Mouse (Mus musculus): ENCODE measurements around the gene Fam131a. TPM values are rescaled to one million over a fixed set of nuclear protein-coding genes. Genes with fewer than 3 reads are reported as not detected.
"Not testable (repeated sequence)": the region's sequence is repeated elsewhere in the genome, so short reads cannot be mapped to it uniquely, and the experiment has no call there.

Fam131a gene
- polyA plus RNA-seq (2012; rRNA removed), result 53.5 and 74.8 TPM in 2 replicates

DNA sequence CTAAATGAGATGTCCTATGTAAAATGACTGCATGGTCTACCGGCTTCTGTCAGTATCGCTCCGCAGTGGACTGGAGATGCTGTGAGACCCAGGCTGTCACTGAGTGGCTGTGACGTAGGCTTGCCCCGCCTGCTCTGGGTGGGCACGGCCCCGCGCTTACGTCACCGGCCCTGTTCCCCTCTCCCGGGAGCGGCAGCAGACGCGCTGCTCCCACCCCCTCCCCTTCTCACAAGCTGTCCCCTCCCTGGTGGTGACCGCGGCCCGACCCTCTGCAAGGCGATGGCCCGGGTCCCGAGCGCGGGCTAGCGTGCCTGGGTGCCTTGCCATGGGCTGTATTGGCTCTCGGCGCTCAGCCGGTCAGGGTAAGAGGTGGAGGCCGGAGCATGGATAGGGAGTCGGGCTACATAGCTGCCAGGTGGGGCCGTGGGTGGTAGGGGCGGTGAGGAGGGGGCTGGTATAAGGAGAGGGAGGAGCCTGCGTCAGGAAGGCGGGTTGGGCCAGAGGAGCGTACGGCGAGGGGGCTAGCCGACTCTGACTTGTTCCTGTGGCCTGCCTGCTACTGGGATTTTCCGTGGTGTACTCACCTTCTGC is at the start of gene Fam131a:
Fam131a (plus strand) TSS at position 131 of the 591 bp plus-strand sequence.
- DNase-seq (ENCODE audit: low read depth), result peak; percentile 98
- TF ChIP-seq POLR2A (IDR thresholded peaks at IDR 0.05; ENCODE audit: borderline replicate concordance, extremely low read depth, insufficient read depth, insufficient read length, poor library complexity, severe bottlenecking) (no peak; the same call in 1 of the 2 replicates), CTCF (IDR thresholded peaks at IDR 0.05; ENCODE audit: borderline replicate concordance, extremely low read depth, insufficient read depth, insufficient read length) (no peak)

DNA sequence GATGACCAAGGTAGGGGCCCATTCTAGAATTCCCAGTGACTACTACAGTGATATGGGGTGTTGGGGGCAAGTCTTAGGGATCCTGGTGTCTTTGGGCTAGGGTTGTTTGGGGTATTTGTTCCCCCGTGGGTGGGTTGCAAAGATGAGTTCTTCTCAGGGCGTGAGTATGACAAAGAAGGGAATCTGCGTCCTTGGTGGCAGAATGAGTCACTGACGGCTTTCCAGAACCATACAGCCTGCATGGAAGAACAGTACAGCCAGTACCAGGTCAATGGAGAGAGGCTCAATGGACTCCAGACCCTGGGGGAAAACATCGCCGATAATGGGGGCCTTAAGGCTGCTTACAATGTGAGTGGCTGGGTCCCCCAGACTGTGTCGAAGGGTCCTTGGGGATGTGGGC is 49.1 kb upstream of the Fam131a start:
- DNase-seq (ENCODE audit: low read depth), result no peak
- TF ChIP-seq CTCF (IDR thresholded peaks at IDR 0.05; ENCODE audit: borderline replicate concordance, extremely low read depth, insufficient read depth, insufficient read length) (no peak), POLR2A (IDR thresholded peaks at IDR 0.05; ENCODE audit: borderline replicate concordance, extremely low read depth, insufficient read depth, insufficient read length, poor library complexity, severe bottlenecking) (no peak)

DNA sequence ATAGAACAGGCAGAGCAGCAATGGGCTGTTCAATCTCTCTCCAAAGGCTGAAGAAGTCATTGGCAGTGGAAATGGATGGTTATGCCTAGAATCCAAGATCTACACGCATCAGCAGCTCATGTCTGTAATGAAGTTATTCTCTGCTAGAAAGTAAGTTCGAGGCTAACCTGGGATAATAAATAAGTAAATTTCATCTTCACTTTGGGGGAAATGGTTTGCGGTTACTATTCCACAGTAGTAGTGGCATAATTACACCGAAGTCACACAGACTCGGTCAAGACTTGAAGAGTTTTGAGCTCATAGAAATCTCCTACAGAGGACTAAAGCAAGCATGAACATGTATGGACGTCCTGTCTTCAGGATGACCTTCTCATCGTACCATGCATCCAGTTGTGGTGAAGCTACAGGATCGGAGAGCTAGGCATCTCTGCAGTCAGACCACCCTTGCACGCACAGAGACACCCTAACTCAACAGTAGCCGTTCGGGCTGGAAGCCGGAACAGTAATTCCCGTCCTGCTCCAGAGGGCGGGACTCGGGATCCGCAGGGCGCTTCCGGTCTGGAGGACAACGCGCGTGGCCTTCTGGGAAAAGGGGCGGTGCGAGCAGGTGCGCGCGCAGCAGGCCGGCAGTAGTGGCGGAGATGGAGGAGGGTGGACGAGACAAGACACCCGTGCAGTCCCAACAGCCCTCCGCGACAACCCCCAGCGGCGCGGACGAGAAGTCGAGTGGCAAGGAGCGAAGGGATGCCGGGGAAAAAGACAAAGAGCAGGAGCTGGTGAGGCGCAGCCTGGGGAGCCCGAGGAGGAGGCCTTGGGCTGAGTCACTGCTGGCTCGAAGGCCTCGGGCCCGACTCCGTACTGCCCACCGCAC is 41.7 kb upstream of the Fam131a start, which contains the start of gene Psmd2:
Psmd2 (plus strand) TSS at position 577 of the 871 bp plus-strand sequence.
- DNase-seq (ENCODE audit: low read depth), result peak; percentile 98
- no peak for TF ChIP-seq CTCF (IDR thresholded peaks at IDR 0.05; ENCODE audit: borderline replicate concordance, extremely low read depth, insufficient read depth, insufficient read length)
- peak; percentile 63; the same call in 1 of the 2 replicates for TF ChIP-seq POLR2A (IDR thresholded peaks at IDR 0.05; ENCODE audit: borderline replicate concordance, extremely low read depth, insufficient read depth, insufficient read length, poor library complexity, severe bottlenecking)

DNA sequence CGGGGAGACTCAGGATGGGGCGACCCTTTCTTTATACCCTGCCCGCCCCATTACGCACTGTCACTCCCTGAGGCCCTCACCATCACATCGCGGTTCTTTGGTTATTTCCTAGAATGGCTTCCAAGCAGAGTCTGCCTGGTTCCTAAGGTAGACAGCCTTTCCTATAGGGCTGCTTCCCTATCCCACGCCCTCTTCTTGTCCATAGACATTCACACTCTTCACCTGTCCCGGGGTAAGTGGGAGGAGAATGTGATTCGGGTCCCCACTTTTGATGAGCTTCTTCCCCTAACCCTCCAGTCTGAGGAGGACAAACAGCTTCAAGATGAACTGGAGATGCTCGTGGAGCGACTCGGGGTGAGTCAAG is 41.1 kb upstream of the Fam131a start:
- no peak for DNase-seq (ENCODE audit: low read depth)
- TF ChIP-seq CTCF (IDR thresholded peaks at IDR 0.05; ENCODE audit: borderline replicate concordance, extremely low read depth, insufficient read depth, insufficient read length), result no peak
- TF ChIP-seq POLR2A (IDR thresholded peaks at IDR 0.05; ENCODE audit: borderline replicate concordance, extremely low read depth, insufficient read depth, insufficient read length, poor library complexity, severe bottlenecking), result no peak

DNA sequence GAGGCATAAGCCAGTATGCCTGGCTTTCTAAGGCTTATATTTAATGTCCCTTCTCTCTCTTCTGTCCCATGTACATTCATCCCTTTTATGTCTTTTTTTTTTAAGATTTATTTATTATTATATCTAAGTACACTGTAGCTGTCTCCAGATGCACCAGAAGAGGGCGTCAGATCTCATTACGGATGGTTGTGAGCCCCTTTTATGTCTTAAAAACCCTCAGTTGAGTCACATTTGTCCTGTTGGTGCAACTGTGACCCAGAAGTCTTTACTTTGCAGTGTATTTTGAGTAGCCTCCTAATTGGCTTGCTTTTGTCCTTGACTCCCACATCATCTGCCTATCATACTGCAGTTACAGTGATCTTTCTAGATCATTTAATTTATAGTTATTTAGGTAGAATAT is 39.7 kb upstream of the Fam131a start:
- TF ChIP-seq POLR2A (IDR thresholded peaks at IDR 0.05; ENCODE audit: borderline replicate concordance, extremely low read depth, insufficient read depth, insufficient read length, poor library complexity, severe bottlenecking) (no peak), CTCF (IDR thresholded peaks at IDR 0.05; ENCODE audit: borderline replicate concordance, extremely low read depth, insufficient read depth, insufficient read length) (no peak)
- no peak for DNase-seq (ENCODE audit: low read depth)

DNA sequence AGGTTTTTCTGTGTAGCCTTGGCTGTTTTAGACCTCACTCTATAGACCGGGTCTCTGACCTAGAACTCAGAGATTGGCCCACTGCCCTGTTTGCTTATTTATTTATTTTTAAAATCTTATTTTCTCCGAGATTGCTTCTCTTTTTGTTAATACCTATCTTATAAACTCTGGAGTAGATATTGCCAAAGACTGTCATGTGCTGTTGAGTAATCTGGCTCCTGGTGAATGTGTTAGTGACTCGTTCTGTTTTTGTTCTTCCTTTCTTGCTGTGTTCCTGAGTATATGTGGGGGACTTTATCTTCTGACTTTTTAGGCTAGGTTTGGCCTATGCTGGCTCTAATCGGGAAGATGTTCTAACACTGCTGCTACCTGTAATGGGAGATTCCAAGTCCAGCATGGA is 35.4 kb upstream of the Fam131a start:
- TF ChIP-seq CTCF (IDR thresholded peaks at IDR 0.05; ENCODE audit: borderline replicate concordance, extremely low read depth, insufficient read depth, insufficient read length), result no peak
- no peak for TF ChIP-seq POLR2A (IDR thresholded peaks at IDR 0.05; ENCODE audit: borderline replicate concordance, extremely low read depth, insufficient read depth, insufficient read length, poor library complexity, severe bottlenecking)
- no peak for DNase-seq (ENCODE audit: low read depth)

DNA sequence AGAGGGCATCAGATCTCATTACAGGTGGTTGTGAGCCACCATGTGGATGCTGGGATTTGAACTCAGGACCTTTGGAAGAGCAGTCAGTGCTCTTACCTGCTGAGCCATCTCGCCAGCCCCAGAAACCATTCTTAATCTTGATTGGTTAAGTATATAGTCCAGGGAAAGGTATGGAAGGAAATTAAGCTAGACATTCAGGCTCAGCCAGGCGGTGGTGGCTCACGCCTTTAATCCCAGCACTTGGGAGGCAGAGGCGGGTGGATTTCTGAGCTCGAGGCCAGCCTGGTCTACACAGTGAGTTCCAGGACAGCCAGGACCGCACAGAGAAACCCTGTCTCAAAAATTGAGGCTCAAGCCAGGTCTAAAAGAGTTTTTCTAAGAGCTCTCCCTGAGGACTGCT is 25.0 kb upstream of the Fam131a start, which contains the start of gene Eif4g1:
Eif4g1 (plus strand) TSS at position 301 of the 400 bp plus-strand sequence.
- not testable (repeated sequence) for DNase-seq (ENCODE audit: low read depth)

DNA sequence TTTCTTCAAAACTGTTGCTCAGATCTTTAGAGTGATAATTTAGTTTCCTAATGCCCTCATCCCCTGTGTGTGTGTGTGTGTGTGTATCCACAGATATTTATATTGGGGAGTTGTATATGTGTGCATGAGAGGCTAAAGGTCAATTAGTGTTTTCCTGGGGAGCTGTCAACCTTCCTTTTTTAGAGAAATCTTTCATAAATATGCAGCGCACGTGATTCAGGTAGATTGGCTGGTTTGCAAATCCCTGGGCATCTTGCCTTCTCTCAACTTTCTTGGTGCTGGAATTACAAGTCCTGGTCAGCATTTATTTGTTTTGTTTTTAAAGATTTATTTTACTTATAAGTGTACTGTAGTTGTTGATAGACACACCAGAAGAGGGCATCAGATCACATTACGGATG is 22.8 kb upstream of the Fam131a start:
- no peak for TF ChIP-seq CTCF (IDR thresholded peaks at IDR 0.05; ENCODE audit: borderline replicate concordance, extremely low read depth, insufficient read depth, insufficient read length)
- TF ChIP-seq POLR2A (IDR thresholded peaks at IDR 0.05; ENCODE audit: borderline replicate concordance, extremely low read depth, insufficient read depth, insufficient read length, poor library complexity, severe bottlenecking), result no peak
- no peak for DNase-seq (ENCODE audit: low read depth)

DNA sequence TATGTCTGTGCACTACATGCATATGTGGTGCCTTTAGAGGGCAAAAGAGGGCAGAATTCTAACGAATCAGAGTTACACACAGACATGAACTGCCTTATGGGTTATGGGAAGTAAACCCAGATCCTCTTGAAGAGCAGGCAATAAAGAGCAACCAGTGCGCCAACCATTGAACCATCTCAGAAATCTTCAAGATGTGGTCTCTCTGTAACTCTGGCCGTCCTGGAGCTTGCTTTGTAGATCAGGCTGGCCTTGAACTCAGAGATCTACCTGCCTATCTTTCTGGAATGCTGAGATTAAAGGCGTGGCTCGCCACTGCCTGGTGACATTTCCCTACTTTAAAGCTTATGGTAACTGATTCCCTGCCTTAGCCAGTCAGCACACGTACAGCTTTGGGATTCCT is 21.2 kb upstream of the Fam131a start:
- TF ChIP-seq POLR2A (IDR thresholded peaks at IDR 0.05; ENCODE audit: borderline replicate concordance, extremely low read depth, insufficient read depth, insufficient read length, poor library complexity, severe bottlenecking) (no peak), CTCF (IDR thresholded peaks at IDR 0.05; ENCODE audit: borderline replicate concordance, extremely low read depth, insufficient read depth, insufficient read length) (no peak)
- DNase-seq (ENCODE audit: low read depth), result no peak

DNA sequence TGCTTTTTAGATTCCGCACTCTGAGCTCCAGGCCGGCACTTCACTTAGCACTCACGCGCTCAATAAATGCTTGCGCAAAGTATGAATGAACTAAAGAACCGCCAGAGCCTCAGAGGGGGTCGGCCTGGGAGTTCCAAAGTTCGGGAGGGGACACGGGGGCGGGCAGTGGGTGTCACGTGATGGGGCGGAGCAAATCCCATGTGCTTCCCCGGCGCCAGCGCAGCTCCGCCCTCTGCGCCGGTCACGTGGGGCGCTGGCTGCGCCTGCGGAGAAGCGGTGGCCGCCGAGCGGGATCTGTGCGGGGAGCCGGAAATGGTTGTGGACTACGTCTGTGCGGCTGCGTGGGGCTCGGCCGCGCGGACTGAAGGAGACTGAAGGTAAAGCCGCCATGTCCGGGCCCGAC is 20.5 kb upstream of the Fam131a start:
- TF ChIP-seq POLR2A (IDR thresholded peaks at IDR 0.05; ENCODE audit: borderline replicate concordance, extremely low read depth, insufficient read depth, insufficient read length, poor library complexity, severe bottlenecking), result peak; percentile 67
- TF ChIP-seq CTCF (IDR thresholded peaks at IDR 0.05; ENCODE audit: borderline replicate concordance, extremely low read depth, insufficient read depth, insufficient read length), result no peak
- peak; percentile 98 for DNase-seq (ENCODE audit: low read depth)

DNA sequence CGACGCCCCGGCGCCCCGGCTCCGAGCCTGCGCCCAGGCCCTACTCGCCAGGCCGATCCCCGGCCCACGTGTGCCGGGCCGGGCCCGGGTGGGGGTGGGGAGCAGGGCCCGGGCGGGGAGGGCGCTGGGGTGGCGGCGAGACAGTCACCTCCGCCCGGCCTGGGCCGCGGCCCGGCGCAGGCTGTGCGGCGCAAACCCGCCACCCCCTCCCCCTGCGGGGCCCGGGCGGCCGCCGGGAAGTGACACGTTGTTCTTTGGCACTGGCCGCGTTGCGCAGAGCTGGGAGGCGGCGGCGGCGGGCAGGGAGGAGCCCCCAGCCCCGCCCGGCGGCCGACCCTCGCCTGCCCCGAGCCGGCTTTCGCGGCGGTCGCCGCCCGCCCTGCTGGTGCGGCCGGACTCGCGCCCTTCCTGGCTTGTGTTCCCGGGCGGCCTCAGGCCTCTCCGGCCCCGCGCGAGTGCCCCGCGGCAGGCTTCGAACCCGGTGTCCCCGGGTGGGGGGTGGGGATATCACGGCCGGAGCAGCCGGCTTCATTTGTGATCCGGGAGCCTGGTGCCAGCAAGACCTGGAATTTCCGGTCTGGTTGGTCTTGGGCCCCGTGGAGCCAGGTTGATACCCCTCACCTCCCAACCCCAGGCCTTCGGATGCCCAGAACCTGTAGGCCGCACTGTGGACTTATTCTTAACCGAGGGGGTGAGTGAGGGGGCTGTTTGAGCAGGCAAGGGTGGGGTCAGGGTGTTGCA is 19.9 kb upstream of the Fam131a start:
- peak; percentile 20 for DNase-seq (ENCODE audit: low read depth)
- no peak for TF ChIP-seq POLR2A (IDR thresholded peaks at IDR 0.05; ENCODE audit: borderline replicate concordance, extremely low read depth, insufficient read depth, insufficient read length, poor library complexity, severe bottlenecking)

Measured in brain, embryonic 14.5 days (tissue).